Mouse (Mus musculus): ENCODE measurements around the gene Eapp. TPM values are rescaled to one million over a fixed set of nuclear protein-coding genes. Genes with fewer than 3 reads are reported as not detected.

Eapp gene
- polyA plus RNA-seq (2012; rRNA removed), result 6.3 and 10.5 TPM in 2 replicates

GRCm38 (mm10) chr12:54695511-54696241, at the start of gene Eapp:
Gene Eapp, minus strand, starts transcription at chr12:54695897.

DNA sequence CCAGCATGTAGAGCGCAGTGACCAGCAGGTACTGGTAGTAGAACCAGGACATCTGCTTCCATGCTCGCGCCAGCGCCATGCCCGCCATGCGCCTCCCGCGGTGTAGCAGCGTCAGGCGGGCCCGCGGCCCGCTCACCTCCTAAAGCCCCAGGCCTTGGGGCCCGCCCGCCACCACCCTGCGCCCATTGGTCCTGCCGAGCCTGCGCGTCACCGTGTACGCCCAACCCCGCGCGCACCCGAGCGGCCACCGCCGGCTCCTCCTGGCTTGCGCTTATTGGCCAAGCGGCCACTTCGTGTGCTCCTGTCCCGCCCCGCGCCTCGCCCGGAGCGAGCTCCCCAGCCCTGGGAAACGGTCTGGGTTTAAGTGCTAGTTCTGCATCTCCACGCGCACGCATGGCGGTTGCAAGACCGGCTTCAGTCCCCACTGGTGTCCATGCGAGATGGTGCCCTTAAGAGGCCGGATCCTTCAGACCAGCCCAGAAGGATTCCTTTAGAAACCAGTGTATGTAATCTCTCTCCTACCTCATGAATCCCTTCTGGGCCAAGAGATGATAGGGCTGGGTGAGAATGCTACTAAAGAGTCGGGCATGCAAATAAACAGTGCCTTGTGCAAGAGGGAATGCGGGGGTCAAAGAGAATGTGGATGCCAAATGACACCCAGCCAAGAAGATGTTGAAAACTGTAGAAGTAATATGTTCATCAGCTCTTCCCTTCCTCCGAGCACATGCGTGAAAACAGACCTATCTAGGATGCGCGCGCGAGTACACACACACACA, 39.1 kb downstream of the Eapp start, which contains the start of gene Sptssa:
TSS of gene Sptssa (minus strand) at position 178 of the 776 bp plus-strand sequence.

Other genes starting within 250 kb of the Eapp start
- 93.7 and 143 TPM in 2 replicates for gene Sptssa, start 39.3 kb downstream of the Eapp start, polyA plus RNA-seq (2012; rRNA removed)
- gene Snx6, start 99.8 kb upstream of the Eapp start, polyA plus RNA-seq (2012; rRNA removed), result 16.0 and 17.6 TPM in 2 replicates
- gene Cfl2, start 167.0 kb upstream of the Eapp start, polyA plus RNA-seq (2012; rRNA removed), result 4.5 and 4.6 TPM in 2 replicates

Measured in ovary, adult 2 months (tissue).